Mouse (Mus musculus) cerebellum, postnatal 36 days (tissue): ENCODE results near the gene Tnc.

ENCODE experiments used
- DNase-seq, 2 experiments: peaks; one replicate each; pipeline ENCODE4 v3.0.0; 2021 to 2022; ENCODE audit warnings: mixed read lengths in 2 of 2

Tnc gene

GRCm38 (mm10) chr4:64024041-64024779 lies 22.6 kb downstream of the Tnc start:
- DNase-seq: no peak

- DNase-seq: no peak
These were observed 25.8 kb downstream of the Tnc start for GRCm38 (mm10) chr4:64020930-64021589.

DNA sequence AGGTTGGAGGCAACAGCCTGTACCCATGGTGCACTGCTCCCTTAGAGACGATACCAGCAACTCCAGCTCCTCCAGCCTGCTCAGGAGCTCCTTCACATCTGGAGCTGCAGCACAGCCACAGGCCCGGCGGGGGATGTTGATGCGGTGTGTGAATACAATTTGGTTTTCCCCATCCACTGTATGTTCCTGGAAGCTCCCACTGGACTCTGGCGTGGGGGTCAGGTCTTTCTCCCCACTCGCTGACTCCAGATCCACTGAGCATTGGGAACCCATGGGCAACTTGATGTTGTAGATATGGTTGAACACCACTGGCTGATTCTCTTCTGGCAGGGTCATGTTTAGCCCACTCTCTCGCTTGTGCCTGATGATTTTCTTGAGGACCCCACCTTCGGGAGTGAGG lies 26.7 kb downstream of the Tnc start:
- no peak for DNase-seq

GRCm38 (mm10) chr4:64011308-64011707 lies 35.5 kb downstream of the Tnc start:
- DNase-seq: no peak

GRCm38 (mm10) chr4:64009936-64010335 lies 36.9 kb downstream of the Tnc start:
- DNase-seq: no peak

- DNase-seq: no peak
These were observed 41.6 kb downstream of the Tnc start for GRCm38 (mm10) chr4:64005198-64005597.

- no peak for DNase-seq
These were observed 43.1 kb downstream of the Tnc start for GRCm38 (mm10) chr4:64003677-64004076.

GRCm38 (mm10) chr4:64002168-64002567 lies 44.6 kb downstream of the Tnc start:
- DNase-seq: no peak

DNA sequence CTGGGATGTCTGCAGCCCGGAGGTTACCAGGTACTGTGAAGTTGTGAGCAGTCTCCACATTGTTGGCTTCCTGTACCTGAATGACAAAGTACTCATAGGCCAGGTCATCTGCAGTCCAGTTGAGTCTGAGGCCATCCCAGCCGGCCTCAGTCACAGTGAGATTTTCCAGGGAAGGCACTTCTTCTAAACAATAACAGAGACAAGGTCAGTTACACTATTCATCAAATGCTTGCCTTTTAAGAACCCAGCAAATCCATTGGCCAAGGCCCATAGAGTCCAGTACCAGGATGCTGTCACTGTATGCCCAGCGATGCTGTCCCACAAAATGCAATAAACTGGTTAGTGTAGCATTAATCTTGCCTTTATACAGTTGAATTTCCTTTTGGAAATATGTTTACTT lies 46.0 kb downstream of the Tnc start:
- no peak for DNase-seq

DNA sequence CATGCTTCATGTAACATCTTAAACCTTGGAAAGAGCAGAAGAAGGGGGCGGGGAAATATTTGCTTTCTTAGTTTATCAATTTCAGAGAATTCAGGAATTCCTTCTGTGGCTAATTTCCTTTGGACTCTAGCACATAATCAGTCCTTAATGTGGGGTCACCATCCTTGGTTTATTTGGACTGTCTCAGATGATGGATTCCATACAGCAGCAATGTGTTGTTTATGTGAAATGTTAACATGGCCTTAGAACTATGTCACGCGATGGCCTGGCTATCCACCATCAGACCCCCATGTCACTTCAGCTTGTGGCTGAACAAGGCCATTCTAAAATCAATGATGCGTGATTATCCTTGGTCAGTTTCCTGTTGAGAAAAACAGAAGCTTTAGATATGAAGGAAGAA lies 46.5 kb downstream of the Tnc start:
- DNase-seq: no peak

DNA sequence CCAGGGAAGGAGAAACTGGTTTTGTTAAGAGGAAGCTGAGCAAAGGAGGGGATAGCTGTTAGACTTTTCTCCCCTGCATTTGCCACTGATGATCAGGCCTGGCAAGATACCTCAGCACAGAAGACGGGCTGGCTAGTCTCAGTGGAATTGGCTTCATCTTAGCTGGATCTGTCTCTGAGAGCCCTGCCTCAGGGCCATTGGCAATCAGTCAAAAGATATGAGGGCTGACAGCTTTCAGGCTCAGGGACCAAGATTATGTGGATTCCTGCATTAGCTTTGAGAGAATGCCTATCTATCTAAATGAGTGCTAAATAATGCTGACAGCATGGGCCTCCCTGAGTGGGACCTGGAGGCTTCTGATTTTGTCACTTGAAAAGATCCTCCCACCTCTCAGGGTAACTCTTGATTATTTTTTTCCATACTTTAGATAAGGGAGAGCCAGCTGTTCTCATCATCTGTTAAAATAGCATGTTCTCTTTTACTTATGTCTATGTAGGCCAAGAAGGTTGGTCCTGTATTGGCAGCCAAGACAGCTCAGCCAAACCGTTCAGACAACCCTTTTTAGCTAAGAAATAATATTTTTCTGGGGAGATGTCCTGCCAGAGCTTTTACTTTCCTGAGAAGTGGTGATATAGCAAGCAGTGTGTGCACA lies 53.2 kb downstream of the Tnc start:
- DNase-seq: no peak

- no peak for DNase-seq
These were observed 56.6 kb downstream of the Tnc start for GRCm38 (mm10) chr4:63990216-63990615.

GRCm38 (mm10) chr4:63988090-63988489 lies 58.7 kb downstream of the Tnc start:
- DNase-seq: no peak

DNA sequence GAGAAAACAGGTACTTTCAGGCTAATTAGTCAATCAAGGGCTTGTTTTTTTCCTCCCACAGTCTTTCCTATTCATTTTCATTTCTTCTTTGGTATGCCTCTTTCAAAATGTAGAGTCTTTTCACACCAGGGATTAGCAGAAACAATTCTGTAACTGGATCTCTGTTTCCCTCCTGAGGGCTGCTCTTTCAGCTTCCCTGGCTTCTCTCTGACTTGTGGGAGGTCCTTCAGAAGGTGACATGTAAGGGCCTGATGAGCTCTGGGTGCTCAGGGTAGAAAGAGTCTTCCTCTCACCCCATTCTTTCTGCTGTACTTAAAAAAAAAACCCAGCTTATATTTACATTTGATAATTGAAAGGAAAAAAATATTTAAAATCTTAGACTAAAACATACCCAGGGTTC lies 60.2 kb downstream of the Tnc start:
- DNase-seq: no peak

DNA sequence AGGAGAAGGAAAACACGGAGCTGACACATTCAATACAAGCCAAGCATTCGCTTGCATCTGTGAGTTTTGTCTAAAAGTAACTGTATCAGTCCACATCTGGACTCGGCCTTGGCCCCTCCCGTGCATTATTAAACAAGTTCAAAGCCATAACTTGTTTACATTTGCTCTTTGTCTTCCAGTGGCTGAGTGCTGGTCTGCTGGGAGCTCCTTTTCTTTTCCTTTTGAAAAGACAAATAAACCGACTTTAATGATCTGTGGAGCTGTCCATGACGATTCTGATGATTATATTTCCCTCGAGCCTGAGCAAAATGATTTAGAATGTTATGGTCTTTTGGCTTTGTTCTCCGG lies 63.7 kb downstream of the Tnc start:
- DNase-seq: no peak

DNA sequence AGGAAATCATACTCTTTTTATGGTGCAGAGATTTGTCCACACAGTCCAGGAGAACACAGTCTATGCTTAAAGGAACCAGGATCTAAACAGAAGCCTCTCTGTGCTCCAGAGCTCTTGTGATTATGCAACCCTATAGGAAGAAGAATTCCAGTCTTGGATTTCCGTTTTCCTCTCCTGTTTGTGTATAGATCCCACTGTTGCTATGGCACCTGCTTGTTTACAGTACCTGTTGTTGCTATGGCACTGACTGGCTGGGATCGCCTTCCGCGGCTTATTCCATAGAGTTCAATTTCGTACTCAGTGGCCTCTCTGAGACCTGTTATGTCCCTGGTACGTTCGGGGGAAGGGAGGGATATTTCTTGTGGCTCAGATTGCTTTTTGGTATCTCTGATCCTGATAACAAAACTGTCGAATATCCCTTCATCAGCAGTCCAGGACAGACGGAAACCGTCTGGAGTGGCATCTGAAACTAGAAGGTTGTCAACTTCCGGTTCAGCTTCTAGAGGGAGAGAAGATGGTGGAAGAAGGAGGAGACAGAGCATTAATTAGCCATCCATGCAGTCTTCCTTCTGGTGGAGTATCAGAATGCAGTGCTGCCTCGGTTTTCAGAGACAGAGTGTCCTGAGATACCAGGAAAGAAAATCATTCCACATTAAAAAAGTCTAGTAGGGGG lies 64.3 kb downstream of the Tnc start:
- DNase-seq: no peak

GRCm38 (mm10) chr4:63980211-63980794 lies 66.5 kb downstream of the Tnc start:
- DNase-seq: no peak

DNA sequence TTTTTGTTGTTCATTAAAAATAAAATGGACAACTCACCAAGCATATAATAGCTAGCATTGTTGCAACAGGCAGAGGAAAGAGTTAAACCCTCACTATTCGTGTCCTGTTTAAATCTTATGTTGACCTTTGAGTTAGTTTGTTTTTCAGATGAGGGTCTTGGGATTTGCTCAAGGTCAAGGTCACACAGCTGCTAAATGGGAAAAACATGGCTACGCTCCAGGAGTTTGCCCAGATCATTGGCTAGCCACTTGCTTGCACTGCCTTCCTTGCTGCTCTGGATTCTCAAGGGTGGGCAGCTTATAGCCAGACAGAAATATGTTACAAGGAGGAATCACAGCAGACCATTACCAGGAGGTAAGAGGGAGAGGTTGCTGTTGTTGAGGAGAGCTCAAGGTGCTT lies 67.2 kb downstream of the Tnc start:
- DNase-seq: no peak

DNA sequence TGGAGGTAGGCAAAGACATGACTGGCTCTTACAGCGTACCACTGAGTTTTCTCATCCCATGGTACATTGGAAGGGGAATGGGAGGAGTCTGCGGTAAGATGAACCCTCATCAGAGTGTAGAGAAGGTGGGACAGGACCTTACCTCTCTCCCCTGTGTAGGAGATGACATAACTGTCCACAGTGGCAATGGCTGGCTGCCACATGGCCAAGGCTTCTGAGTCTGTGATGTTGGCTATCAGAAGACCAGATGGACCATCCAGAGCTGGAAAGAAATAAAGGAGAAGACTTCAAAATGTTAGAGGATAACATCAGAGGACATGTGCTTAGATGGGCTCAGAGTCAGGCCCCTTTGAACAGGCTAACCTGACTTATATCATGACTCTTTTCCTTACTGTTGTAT lies 74.3 kb downstream of the Tnc start:
- peak in 1 of 2 experiments; percentile 20 for DNase-seq

DNA sequence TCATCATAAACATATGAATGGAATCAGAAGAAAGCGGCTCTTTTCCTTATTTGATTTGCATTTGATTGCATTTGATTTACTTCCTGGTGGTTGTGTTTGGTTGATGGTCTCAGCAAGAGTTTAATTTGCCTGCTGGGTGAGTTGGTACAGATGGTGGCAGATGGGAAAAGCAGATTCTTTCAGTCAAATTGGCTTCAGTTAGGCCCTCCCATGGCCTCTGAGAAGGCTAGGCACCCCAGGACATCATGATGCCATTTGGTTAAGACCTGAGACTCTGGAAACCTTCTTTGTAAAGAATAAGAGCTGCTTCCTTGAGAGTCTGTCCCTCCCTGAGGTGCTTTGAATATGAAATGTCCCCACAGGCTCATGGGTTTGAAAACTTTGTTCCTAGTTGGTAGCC lies 75.1 kb downstream of the Tnc start:
- peak; percentile 44 to 50 for DNase-seq

DNA sequence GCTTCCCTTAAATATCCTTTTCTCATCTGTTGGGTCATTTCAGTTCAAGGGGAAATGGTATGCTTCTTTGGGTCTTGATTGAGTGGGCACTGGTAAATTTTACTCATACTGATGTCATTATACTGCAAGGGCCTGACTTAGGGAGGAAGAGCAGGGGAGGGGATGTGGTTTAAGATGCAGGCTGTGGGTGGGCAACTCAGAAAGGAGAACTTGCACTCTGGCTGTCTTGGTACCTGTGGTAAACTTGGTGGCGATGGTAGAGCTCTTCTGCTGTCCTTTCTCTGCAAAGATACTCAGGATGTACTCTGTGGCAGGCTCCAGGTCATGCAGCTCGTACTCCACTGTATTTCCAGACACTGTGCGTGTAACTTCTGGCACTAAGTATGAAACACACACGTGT lies 75.9 kb downstream of the Tnc start:
- DNase-seq: no peak

- DNase-seq: no peak
These were observed 76.9 kb downstream of the Tnc start for GRCm38 (mm10) chr4:63969891-63970290.

DNA sequence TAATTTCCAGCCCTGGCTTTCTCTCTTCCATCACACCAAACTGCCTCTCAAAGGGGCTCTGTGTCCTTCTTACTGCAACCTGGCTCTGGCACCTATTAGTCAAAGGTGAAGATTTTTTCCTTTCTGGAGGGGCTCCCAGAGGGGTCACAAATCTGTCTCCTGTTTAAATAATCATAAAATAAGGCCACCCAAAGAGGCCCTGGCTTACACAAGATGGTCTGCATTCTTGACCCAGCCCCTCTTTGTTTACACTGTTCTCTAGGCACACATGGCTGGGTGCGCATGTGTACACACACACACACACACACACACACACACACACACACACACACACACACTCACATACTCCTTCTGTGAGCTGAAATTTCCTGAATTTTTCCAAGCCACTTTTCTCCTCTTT lies 83.4 kb downstream of the Tnc start:
- DNase-seq: no peak
